Mouse (Mus musculus): ENCODE results near the gene Gm49384. TPM values are rescaled to one million over a fixed set of nuclear protein-coding genes. Genes with fewer than 3 reads are reported as not detected.

The Gm49384 gene
- total and polyA plus RNA-seq, 3 experiments, result 36.0 to 40.3 TPM; not detected in 1

DNA sequence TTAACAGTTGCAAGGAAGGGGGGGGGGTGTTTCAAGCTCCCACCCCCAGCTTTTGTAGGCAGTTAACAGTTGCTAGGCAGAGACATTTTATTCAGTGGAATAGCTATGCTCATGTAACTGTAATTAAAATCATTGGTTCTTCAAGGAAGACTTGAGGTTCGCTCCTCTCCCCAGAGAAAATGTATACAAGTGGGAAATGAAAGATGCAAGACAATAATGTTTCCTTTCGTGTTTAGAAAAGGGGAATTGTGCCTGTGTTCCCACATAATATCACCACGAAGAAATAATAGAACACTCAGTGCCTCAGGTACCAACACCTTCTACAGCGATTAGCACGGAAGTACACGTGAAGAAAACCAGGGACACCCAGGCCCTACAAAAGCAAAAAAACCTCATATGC is 36.8 kb upstream of the Gm49384 start, which contains the start of gene Klhdc1:
Gene Klhdc1 (plus strand): TSS at position 301 of the 400 bp plus-strand sequence.
- TF ChIP-seq GATA2 (IDR thresholded peaks at IDR 0.05; ENCODE audit: borderline replicate concordance, low read depth, low read length) (no peak), CTCF (IDR thresholded peaks at IDR 0.05; ENCODE audit: low read depth, low read length) (no peak), GATA1 (IDR thresholded peaks at IDR 0.05; ENCODE audit: borderline replicate concordance, low read length) (no peak), POLR2AphosphoS5 (IDR thresholded peaks at IDR 0.05; ENCODE audit: insufficient replicate concordance, low read depth, low read length) (no peak), TAL1 (conservative IDR thresholded peaks at IDR 0.05; ENCODE audit: low read depth, low read length) (no peak)
- H3K4me3 ChIP-seq (ENCODE audit: low read depth, low read length), result peak within 1 kb of the TSS; percentile 88

DNA sequence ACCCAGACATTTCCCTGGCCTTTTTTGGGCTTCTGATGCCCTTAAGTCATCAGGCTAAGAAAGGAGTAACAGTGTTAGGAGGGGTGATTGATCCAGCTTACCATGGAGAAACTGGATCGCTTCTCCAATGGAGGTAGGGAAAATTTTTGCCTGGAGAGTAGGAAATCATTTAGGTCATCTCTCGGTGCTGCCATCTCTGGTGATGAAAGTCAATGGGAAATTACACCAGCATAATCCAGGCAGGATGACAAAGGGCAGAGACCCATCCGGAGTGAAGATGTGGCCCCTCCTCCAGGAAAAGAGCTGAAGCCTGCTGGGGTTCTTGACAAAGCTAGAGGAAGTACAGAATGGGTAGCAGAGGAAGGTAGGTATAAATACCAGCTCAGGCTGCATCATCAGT is 34.2 kb upstream of the Gm49384 start:
- no peaks in the 10 kb centered on the region for H3K36me3 ChIP-seq (replicated peaks)
- H3K4me3 ChIP-seq (ENCODE audit: low read depth, low read length), result no peak overlapping the region
- no peaks in the 10 kb centered on the region for H3K9me3 ChIP-seq (replicated peaks)
- no peak for ATAC-seq (ENCODE audit: extremely low read depth, insufficient number of reproducible peaks, low FRiP score, poor library complexity, severe bottlenecking)
- H3K4me1 ChIP-seq (ENCODE audit: insufficient read depth, low read depth, low read length), result peaks cover 28% of the 10 kb centered on the region
- TF ChIP-seq POLR2AphosphoS5 (IDR thresholded peaks at IDR 0.05; ENCODE audit: insufficient replicate concordance, low read depth, low read length) (no peak), TAL1 (conservative IDR thresholded peaks at IDR 0.05; ENCODE audit: low read depth, low read length) (no peak), GATA2 (IDR thresholded peaks at IDR 0.05; ENCODE audit: borderline replicate concordance, low read depth, low read length) (no peak), CTCF (IDR thresholded peaks at IDR 0.05; ENCODE audit: low read depth, low read length) (no peak), GATA1 (IDR thresholded peaks at IDR 0.05; ENCODE audit: borderline replicate concordance, low read length) (no peak)
- H3K27me3 ChIP-seq (ENCODE audit: insufficient read depth, low read length), result no peaks in the 10 kb centered on the region; the same call in 1 of the 2 replicates
- DNase-seq (ENCODE audit: low spot score), result no peak

More for the DNA sequence above, 36.8 kb upstream of the Gm49384 start, which contains the start of gene Klhdc1:
- DNase-seq (ENCODE audit: low spot score) (no peak), ATAC-seq (ENCODE audit: extremely low read depth, insufficient number of reproducible peaks, low FRiP score, poor library complexity, severe bottlenecking) (no peak)
- H3K36me3 ChIP-seq (replicated peaks), result no peaks in the 10 kb centered on the region
- no peaks in the 10 kb centered on the region for H3K9me3 ChIP-seq (replicated peaks)
- no peaks in the 10 kb centered on the region; the same call in 1 of the 2 replicates for H3K27me3 ChIP-seq (ENCODE audit: insufficient read depth, low read length)
- H3K4me1 ChIP-seq (ENCODE audit: insufficient read depth, low read depth, low read length), result peaks cover 34% of the 10 kb centered on the region

GRCm38 (mm10) chr12:69235782-69236181 is 31.7 kb upstream of the Gm49384 start:
- Histone ChIP-seq H3K4me1 (ENCODE audit: insufficient read depth, low read depth, low read length) (peaks cover 12% of the 10 kb centered on the region), H3K36me3 (replicated peaks) (no peaks in the 10 kb centered on the region), H3K4me3 (ENCODE audit: low read depth, low read length) (no peak overlapping the region), H3K9me3 (replicated peaks) (no peaks in the 10 kb centered on the region), H3K27me3 (ENCODE audit: insufficient read depth, low read length) (no peaks in the 10 kb centered on the region; the same call in 1 of the 2 replicates)
- ATAC-seq (ENCODE audit: extremely low read depth, insufficient number of reproducible peaks, low FRiP score, poor library complexity, severe bottlenecking), result no peak
- no peak for DNase-seq (ENCODE audit: low spot score)
- no peak for TF ChIP-seq TAL1 (conservative IDR thresholded peaks at IDR 0.05; ENCODE audit: low read depth, low read length)
- TF ChIP-seq POLR2AphosphoS5 (IDR thresholded peaks at IDR 0.05; ENCODE audit: insufficient replicate concordance, low read depth, low read length), result no peak
- TF ChIP-seq GATA1 (IDR thresholded peaks at IDR 0.05; ENCODE audit: borderline replicate concordance, low read length), result no peak
- TF ChIP-seq GATA2 (IDR thresholded peaks at IDR 0.05; ENCODE audit: borderline replicate concordance, low read depth, low read length), result no peak
- no peak for TF ChIP-seq CTCF (IDR thresholded peaks at IDR 0.05; ENCODE audit: low read depth, low read length)

GRCm38 (mm10) chr12:69229251-69229650 is 25.2 kb upstream of the Gm49384 start:
- no peak for TF ChIP-seq GATA2 (IDR thresholded peaks at IDR 0.05; ENCODE audit: borderline replicate concordance, low read depth, low read length)
- TF ChIP-seq CTCF (IDR thresholded peaks at IDR 0.05; ENCODE audit: low read depth, low read length), result 0 out of 2 replicates have a peak, but pooled peaks have one; percentile 29
- peaks cover 28% of the 10 kb centered on the region for H3K4me1 ChIP-seq (ENCODE audit: insufficient read depth, low read depth, low read length)
- DNase-seq (ENCODE audit: low spot score) (no peak), ATAC-seq (ENCODE audit: extremely low read depth, insufficient number of reproducible peaks, low FRiP score, poor library complexity, severe bottlenecking) (no peak)
- H3K9me3 ChIP-seq (replicated peaks), result no peaks in the 10 kb centered on the region
- H3K4me3 ChIP-seq (ENCODE audit: low read depth, low read length), result no peak overlapping the region
- H3K27me3 ChIP-seq (ENCODE audit: insufficient read depth, low read length), result no peaks in the 10 kb centered on the region
- H3K36me3 ChIP-seq (replicated peaks), result peaks cover 20% of the 10 kb centered on the region

DNA sequence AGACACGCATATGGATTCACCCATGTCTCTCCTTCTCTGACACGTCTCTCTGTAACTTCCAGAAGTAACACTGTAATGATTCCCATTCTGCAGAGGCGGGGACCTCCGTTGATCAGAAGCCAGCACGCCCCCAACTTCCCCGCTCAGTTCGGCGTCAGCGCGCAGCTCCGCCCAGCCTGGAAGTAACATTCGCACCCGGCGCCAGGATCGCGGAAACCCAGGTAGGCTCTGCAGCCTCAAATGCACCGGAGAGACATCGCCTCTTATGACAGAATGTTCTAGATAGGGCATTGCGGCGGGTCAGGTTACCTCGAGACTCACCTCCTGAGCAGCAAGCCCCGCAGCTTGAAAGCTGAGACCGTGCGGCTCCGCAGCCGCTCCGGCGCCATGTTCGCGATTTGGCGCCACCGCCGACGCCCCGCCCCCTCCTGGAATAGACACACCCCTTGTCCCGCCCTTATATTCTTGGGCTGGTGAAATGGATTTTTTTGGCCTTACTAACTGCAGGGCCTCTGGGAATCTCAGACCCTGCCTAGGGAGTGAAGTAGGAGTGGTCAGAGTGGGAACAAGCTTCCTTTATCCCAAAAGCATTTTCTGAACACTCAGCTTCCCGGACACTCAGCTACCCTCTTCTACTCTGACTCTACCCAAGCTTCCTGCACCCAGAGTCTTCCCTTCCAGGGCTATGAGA is 23.9 kb upstream of the Gm49384 start, which contains the start of gene Pole2:
Gene Pole2 (minus strand): TSS at position 420 of the 691 bp plus-strand sequence.
- H3K36me3 ChIP-seq (replicated peaks), result peaks cover 33% of the 10 kb centered on the region
- H3K9me3 ChIP-seq (replicated peaks), result no peaks in the 10 kb centered on the region
- peak; percentile 92 for DNase-seq (ENCODE audit: low spot score)
- H3K4me1 ChIP-seq (ENCODE audit: insufficient read depth, low read depth, low read length), result peaks cover 28% of the 10 kb centered on the region
- peak within 1 kb of the TSS; percentile 74 for H3K4me3 ChIP-seq (ENCODE audit: low read depth, low read length)
- peak; percentile 89 for ATAC-seq (ENCODE audit: extremely low read depth, insufficient number of reproducible peaks, low FRiP score, poor library complexity, severe bottlenecking)
- no peaks in the 10 kb centered on the region for H3K27me3 ChIP-seq (ENCODE audit: insufficient read depth, low read length)
- TF ChIP-seq GATA2 (IDR thresholded peaks at IDR 0.05; ENCODE audit: borderline replicate concordance, low read depth, low read length) (no peak), TAL1 (conservative IDR thresholded peaks at IDR 0.05; ENCODE audit: low read depth, low read length) (no peak), CTCF (IDR thresholded peaks at IDR 0.05; ENCODE audit: low read depth, low read length) (no peak), POLR2AphosphoS5 (IDR thresholded peaks at IDR 0.05; ENCODE audit: insufficient replicate concordance, low read depth, low read length) (no peak), GATA1 (IDR thresholded peaks at IDR 0.05; ENCODE audit: borderline replicate concordance, low read length) (no peak)

DNA sequence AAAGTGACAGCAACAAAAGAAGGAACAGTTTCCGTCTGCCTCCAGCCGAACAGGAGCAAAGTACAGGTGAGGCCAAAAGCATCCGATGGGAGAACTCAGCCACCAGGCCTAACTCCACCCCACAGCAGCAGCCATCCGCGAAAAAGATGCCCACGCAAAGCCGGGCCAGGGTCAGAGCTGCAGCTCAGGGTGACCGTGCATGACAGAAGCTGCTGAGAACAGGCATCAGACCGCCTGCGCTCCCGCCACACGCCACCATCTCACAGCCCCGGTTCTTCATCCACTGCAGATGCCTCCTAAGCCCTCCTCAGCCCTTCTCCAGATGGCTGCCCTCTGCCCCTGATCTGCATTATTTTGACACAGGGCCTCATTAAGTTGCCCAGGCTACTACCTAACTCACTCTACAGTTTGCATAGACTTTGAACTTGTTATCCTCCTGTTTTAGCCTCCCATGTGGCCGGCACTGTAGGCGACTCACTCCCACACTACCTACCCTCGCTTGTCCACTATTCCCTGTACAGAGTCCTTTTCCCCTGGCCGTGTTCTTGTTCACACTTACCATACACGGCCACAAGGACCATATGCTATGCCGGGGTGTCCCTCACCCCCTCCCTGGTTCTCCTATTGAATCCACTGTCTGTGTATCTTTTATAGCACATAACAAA is 16.7 kb upstream of the Gm49384 start:
- H3K36me3 ChIP-seq (replicated peaks), result peaks cover 94% of the 10 kb centered on the region
- TF ChIP-seq CTCF (IDR thresholded peaks at IDR 0.05; ENCODE audit: low read depth, low read length), result no peak
- no peak for TF ChIP-seq POLR2AphosphoS5 (IDR thresholded peaks at IDR 0.05; ENCODE audit: insufficient replicate concordance, low read depth, low read length)
- no peak for TF ChIP-seq TAL1 (conservative IDR thresholded peaks at IDR 0.05; ENCODE audit: low read depth, low read length)
- no peak for TF ChIP-seq GATA2 (IDR thresholded peaks at IDR 0.05; ENCODE audit: borderline replicate concordance, low read depth, low read length)
- no peak for TF ChIP-seq GATA1 (IDR thresholded peaks at IDR 0.05; ENCODE audit: borderline replicate concordance, low read length)
- DNase-seq (ENCODE audit: low spot score), result no peak
- no peaks in the 10 kb centered on the region for H3K9me3 ChIP-seq (replicated peaks)
- H3K4me3 ChIP-seq (ENCODE audit: low read depth, low read length), result no peak overlapping the region
- peaks cover 16% of the 10 kb centered on the region for H3K4me1 ChIP-seq (ENCODE audit: insufficient read depth, low read depth, low read length)
- H3K27me3 ChIP-seq (ENCODE audit: insufficient read depth, low read length), result no peaks in the 10 kb centered on the region
- ATAC-seq (ENCODE audit: extremely low read depth, insufficient number of reproducible peaks, low FRiP score, poor library complexity, severe bottlenecking), result no peak
